Mouse (Mus musculus): ENCODE results near the gene Eipr1.

DNA sequence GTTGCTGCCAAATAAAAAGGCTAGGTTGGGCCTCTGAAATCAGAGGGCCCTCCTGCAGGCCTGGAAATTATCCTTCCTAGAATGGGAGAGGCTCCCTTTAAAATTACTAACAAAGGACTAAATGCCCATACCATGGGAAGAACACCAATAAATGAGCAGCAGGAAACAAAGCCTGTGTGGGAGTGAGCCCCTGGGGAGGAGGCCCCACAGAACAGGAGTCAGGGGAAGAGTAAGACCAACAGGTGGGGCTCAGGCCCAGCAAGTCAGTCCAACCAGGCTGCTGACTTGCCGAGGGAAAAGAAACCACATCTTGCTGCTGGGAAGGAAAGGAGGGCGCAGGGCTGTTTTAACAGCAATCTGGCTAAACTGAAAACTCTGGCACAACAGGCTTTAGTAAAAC lies 34.5 kb upstream of the Eipr1 start:
- no peak for TF ChIP-seq CTCF (IDR thresholded peaks at IDR 0.05; ENCODE audit: control insufficient read depth, insufficient read depth, insufficient replicate concordance, low read depth, low read length)
- no peak for TF ChIP-seq POLR2A (IDR thresholded peaks at IDR 0.05; ENCODE audit: control insufficient read depth, low read depth, low read length)

Measured in testis, adult 2 months (tissue).